Mouse (Mus musculus): ENCODE measurements around the gene Gsdma. TPM values are rescaled to one million over a fixed set of nuclear protein-coding genes. Genes with fewer than 3 reads are reported as not detected.
"Not testable (repeated sequence)": the region's sequence is repeated elsewhere in the genome, so short reads cannot be mapped to it uniquely, and the experiment has no call there.

Gene Gsdma
- total and polyA plus RNA-seq, 3 experiments = 0.62 to 1.2 TPM; not detected in 1

DNA sequence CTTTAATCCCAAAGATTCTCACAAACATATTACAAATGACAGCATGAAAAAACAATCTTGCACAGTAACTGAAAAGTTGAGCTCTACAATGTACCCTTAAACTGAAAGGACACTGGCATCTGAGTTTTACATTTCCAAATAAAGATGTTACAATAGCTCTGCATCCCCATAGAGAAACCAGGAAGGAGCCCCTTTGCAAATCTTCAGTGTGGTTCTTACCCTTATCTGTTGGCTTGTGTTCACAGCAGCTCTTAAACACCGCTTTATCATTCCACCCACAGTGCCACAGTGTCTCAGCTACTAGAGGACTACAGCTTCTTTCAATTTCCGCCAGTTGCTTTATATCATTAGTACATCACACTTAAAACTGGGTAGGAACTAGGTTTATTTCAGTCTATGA, 39.8 kb upstream of the Gsdma start:
- H3K4me3 ChIP-seq (ENCODE audit: control insufficient read depth in 1 of 2, insufficient read depth in 1 of 2, low read depth in 2 of 2, low read length in 2 of 2); H3K79me2 ChIP-seq (ENCODE audit: control insufficient read depth, insufficient read depth, low read length, poor library complexity); H3K36me3 ChIP-seq (ENCODE audit: control insufficient read depth in 1 of 2, insufficient read depth in 2 of 2, low read length in 2 of 2); H3K9me3 ChIP-seq (replicated peaks; ENCODE audit: insufficient read depth, low read length); H3K27me3 ChIP-seq (ENCODE audit: control insufficient read depth in 1 of 2, insufficient read depth in 2 of 2, low read length in 2 of 2); H3K27ac ChIP-seq (ENCODE audit: control insufficient read depth, low read depth, low read length); H3K4me1 ChIP-seq (ENCODE audit: control insufficient read depth in 1 of 2, insufficient read depth in 2 of 2, low read length in 2 of 2); H3K9ac ChIP-seq (ENCODE audit: control insufficient read depth, low read depth, low read length, poor library complexity, severe bottlenecking): not testable (repeated sequence)
- DNase-seq (ENCODE audit: low read depth, low spot score) = peak; percentile 61
- TF ChIP-seq ELF1 (IDR thresholded peaks at IDR 0.05; ENCODE audit: low read depth, low read length) = peak; percentile 59; the same call in 1 of the 2 replicates
- peak; percentile 72 for TF ChIP-seq GATA1 (IDR thresholded peaks at IDR 0.05; ENCODE audit: low read depth, low read length)
- TF ChIP-seq TCF12 (IDR thresholded peaks at IDR 0.05; ENCODE audit: low read depth, low read length) = peak; percentile 52; the same call in 1 of the 2 replicates
- TF ChIP-seq ETS1 (IDR thresholded peaks at IDR 0.05; ENCODE audit: low read depth, low read length) = peak; percentile 43; the same call in 1 of the 2 replicates
- TF ChIP-seq TAL1 (IDR thresholded peaks at IDR 0.05; ENCODE audit: low read length) = peak; percentile 23; the same call in 1 of the 2 replicates
- peak; percentile 62 for TF ChIP-seq EP300 (IDR thresholded peaks at IDR 0.05; ENCODE audit: low read depth in 1 of 2, low read length in 2 of 2)
- TF ChIP-seq RCOR1 (IDR thresholded peaks at IDR 0.05; ENCODE audit: low read depth, low read length) = peak; percentile 28; the same call in 1 of the 2 replicates

DNA sequence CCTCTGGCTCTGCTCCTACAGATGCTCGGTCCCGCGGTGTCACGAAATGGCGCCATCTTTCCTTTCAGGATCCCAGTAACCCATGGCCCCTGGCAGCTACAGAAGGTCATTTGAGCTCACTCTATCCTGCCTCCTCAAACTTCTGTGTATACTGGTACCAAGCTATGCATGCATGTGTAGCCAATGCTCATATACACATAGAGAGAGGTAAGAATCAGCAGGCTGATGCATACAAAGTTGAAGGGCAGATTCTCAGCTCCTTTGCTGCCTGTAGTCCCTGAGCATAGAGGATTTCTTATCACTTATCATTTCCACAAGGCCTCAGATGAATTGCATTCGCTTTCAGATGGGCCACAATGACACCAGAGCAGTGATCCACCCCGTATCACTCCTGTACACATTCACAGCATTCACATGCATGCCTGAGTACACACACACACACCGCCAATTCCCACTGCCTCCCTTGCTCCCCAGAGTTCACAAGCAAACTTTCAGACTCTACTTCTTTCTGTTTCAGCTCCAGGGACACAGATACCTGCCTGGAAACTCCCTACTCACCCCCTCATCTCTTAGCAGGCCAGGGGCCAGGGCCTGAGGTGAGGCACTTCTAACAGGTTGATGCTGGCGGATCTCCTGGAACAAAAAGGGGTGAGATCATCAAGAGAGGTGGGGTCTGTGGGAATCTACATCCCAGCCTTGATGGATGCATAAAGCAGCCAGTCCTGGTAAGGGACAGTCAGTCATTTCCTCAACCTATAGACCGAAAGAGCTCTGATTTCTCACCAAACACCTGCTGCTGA, 38.3 kb upstream of the Gsdma start, which contains the start of the genes Gm12355 and Gsdma3:
TSS of gene Gm12355 (minus strand) at position 51 of the 800 bp plus-strand sequence.
TSS of gene Gsdma3 (plus strand) at position 750 of the 800 bp plus-strand sequence.
- Histone ChIP-seq H3K4me1 (ENCODE audit: control insufficient read depth in 1 of 2, insufficient read depth in 2 of 2, low read length in 2 of 2) (no peaks in the 10 kb centered on the region), H3K27ac (ENCODE audit: control insufficient read depth, low read depth, low read length) (no peak within 1 kb of the TSS), H3K4me3 (ENCODE audit: control insufficient read depth in 1 of 2, insufficient read depth in 1 of 2, low read depth in 2 of 2, low read length in 2 of 2) (no peak within 1 kb of the TSS), H3K9me3 (replicated peaks; ENCODE audit: insufficient read depth, low read length) (no peaks in the 10 kb centered on the region), H3K36me3 (ENCODE audit: control insufficient read depth in 1 of 2, insufficient read depth in 2 of 2, low read length in 2 of 2) (no peaks in the 10 kb centered on the region; a peak in 1 of 4 replicates), H3K79me2 (ENCODE audit: control insufficient read depth, insufficient read depth, low read length, poor library complexity) (no peaks in the 10 kb centered on the region), H3K27me3 (ENCODE audit: control insufficient read depth in 1 of 2, insufficient read depth in 2 of 2, low read length in 2 of 2) (no peaks in the 10 kb centered on the region; a peak in 1 of 4 replicates), H3K9ac (ENCODE audit: control insufficient read depth, low read depth, low read length, poor library complexity, severe bottlenecking) (no peak within 1 kb of the TSS)
- TF ChIP-seq ZC3H11A (IDR thresholded peaks at IDR 0.05; ENCODE audit: low read depth, low read length) (no peak), MYB (IDR thresholded peaks at IDR 0.05; ENCODE audit: low read depth, low read length) (no peak), ELF1 (IDR thresholded peaks at IDR 0.05; ENCODE audit: low read depth, low read length) (no peak), MYC (IDR thresholded peaks at IDR 0.05; ENCODE audit: low read depth, low read length) (no peak), POLR2A (IDR thresholded peaks at IDR 0.05; ENCODE audit: control insufficient read depth in 1 of 2, insufficient read depth in 1 of 2, low read depth in 1 of 2, low read length in 2 of 2, poor library complexity in 1 of 2) (no peak), SIN3A (IDR thresholded peaks at IDR 0.05; ENCODE audit: low read length) (no peak), POLR2AphosphoS2 (IDR thresholded peaks at IDR 0.05; ENCODE audit: low read length) (no peak), E2F4 (IDR thresholded peaks at IDR 0.05; ENCODE audit: borderline replicate concordance, low read depth, low read length) (no peak), SMC3 (IDR thresholded peaks at IDR 0.05; ENCODE audit: low read depth, low read length) (no peak), UBTF (IDR thresholded peaks at IDR 0.05; ENCODE audit: borderline replicate concordance, insufficient read depth, low read depth, low read length) (no peak), NELFE (IDR thresholded peaks at IDR 0.05; ENCODE audit: low read depth, low read length) (no peak), GABPA (IDR thresholded peaks at IDR 0.05; ENCODE audit: low read depth, low read length) (no peak), USF1 (IDR thresholded peaks at IDR 0.05; ENCODE audit: low read depth, low read length) (no peak), HCFC1 (IDR thresholded peaks at IDR 0.05; ENCODE audit: low read depth, low read length) (no peak)
- DNase-seq (ENCODE audit: low read depth, low spot score) = no peak

Data from MEL (cell line).